ENCODE assay signal across 11 mouse cellular contexts in genomic region chr14:115819021-115819420, GRCm38 (mm10).
DNase-seq lines count a peak whose midpoint lies in the region; ATAC-seq and TF ChIP-seq lines count a peak whose summit lies in the region.
"Had no signal": no experiment of that assay in that cellular context is flagged by ENCODE, and none has a peak within 500 bp of the region (broad histone marks: within the 10 kb centered on the region; RNA-seq: fewer than 3 reads in every experiment).

No protein-coding gene starts in this region.

- H3K4me3 ChIP-seq in heart, adult 2 months, result no peak overlapping the region
- H3K4me3 ChIP-seq in midbrain, embryonic 12.5 days, result no peak overlapping the region
- H3K4me3 ChIP-seq in midbrain, embryonic 16.5 days (ENCODE audit: low read depth, low read length), result no peak overlapping the region
- no peak overlapping the region for H3K4me3 ChIP-seq in embryonic facial prominence, embryonic 10.5 days
- H3K4me3 ChIP-seq: embryonic facial prominence, embryonic 13.5 days; liver, embryonic 13.5 days had no signal

- no peaks in the 10 kb centered on the region for H3K79me2 ChIP-seq in heart, adult 2 months (replicated peaks; ENCODE audit: control insufficient read depth, insufficient read depth, low read length)

- whole genome bisulfite sequencing in heart, adult 2 months, result 0% methylated on average over 1 of the region's 1 CpGs
- WGBS in midbrain, embryonic 12.5 days, result 33% methylated on average over 1 of the region's 1 CpGs
- WGBS in midbrain, embryonic 16.5 days, result 16% methylated on average over 1 of the region's 1 CpGs
- 22% methylated on average over 1 of the region's 1 CpGs for WGBS in embryonic facial prominence, embryonic 10.5 days

- no peak for TF ChIP-seq POLR2A in heart, adult 2 months (IDR thresholded peaks at IDR 0.05; ENCODE audit: insufficient read depth, low read depth, low read length)

- no peaks in the 10 kb centered on the region for H3K36me3 ChIP-seq in heart, adult 2 months (ENCODE audit: control insufficient read depth, insufficient read depth, low read length)
- H3K36me3 ChIP-seq in midbrain, embryonic 12.5 days, result no peaks in the 10 kb centered on the region
- H3K36me3 ChIP-seq in midbrain, embryonic 16.5 days (ENCODE audit: control insufficient read depth, insufficient read depth, low read length), result no peaks in the 10 kb centered on the region
- H3K36me3 ChIP-seq in embryonic facial prominence, embryonic 10.5 days (replicated peaks), result no peaks in the 10 kb centered on the region
- H3K36me3 ChIP-seq: embryonic facial prominence, embryonic 13.5 days; liver, embryonic 13.5 days had no signal

- H3K27me3 ChIP-seq in heart, adult 2 months (ENCODE audit: control insufficient read depth, insufficient read depth, low read length), result no peaks in the 10 kb centered on the region
- no peaks in the 10 kb centered on the region for H3K27me3 ChIP-seq in midbrain, embryonic 12.5 days
- no peaks in the 10 kb centered on the region for H3K27me3 ChIP-seq in midbrain, embryonic 16.5 days (ENCODE audit: control insufficient read depth, insufficient read depth, low read depth, low read length)
- no peaks in the 10 kb centered on the region for H3K27me3 ChIP-seq in embryonic facial prominence, embryonic 10.5 days (replicated peaks; ENCODE audit: low read depth, poor library complexity, severe bottlenecking)
- H3K27me3 ChIP-seq: embryonic facial prominence, embryonic 13.5 days; liver, embryonic 13.5 days had no signal

- no peaks in the 10 kb centered on the region for H3K9me3 ChIP-seq in midbrain, embryonic 12.5 days
- H3K9me3 ChIP-seq in midbrain, embryonic 16.5 days (replicated peaks; ENCODE audit: control insufficient read depth, low read length, poor library complexity, severe bottlenecking), result no peaks in the 10 kb centered on the region
- H3K9me3 ChIP-seq in embryonic facial prominence, embryonic 10.5 days, result no peaks in the 10 kb centered on the region
- H3K9me3 ChIP-seq: embryonic facial prominence, embryonic 13.5 days; liver, embryonic 13.5 days had no signal

- H3K4me1 ChIP-seq in heart, adult 2 months (ENCODE audit: control insufficient read depth, insufficient read depth, low read length), result no peaks in the 10 kb centered on the region
- H3K4me1 ChIP-seq in midbrain, embryonic 12.5 days, result no peaks in the 10 kb centered on the region
- peaks cover 4% of the 10 kb centered on the region for H3K4me1 ChIP-seq in midbrain, embryonic 16.5 days (ENCODE audit: control insufficient read depth, insufficient read depth, low read length)
- no peaks in the 10 kb centered on the region for H3K4me1 ChIP-seq in embryonic facial prominence, embryonic 10.5 days
- H3K4me1 ChIP-seq: liver, embryonic 13.5 days had no signal

- TF ChIP-seq CTCF in heart, adult 2 months (IDR thresholded peaks at IDR 0.05), result peak; percentile 35

- ATAC-seq in midbrain, embryonic 12.5 days (ENCODE audit: low FRiP score, low read depth), result peak; percentile 34; the same call in 1 of the 2 replicates
- ATAC-seq in midbrain, embryonic 16.5 days, result no peak

- H3K9ac ChIP-seq in heart, adult 2 months (ENCODE audit: low read depth, low read length), result no peak overlapping the region
- no peak overlapping the region for H3K9ac ChIP-seq in midbrain, embryonic 12.5 days (replicated peaks)
- no peak overlapping the region for H3K9ac ChIP-seq in midbrain, embryonic 16.5 days (ENCODE audit: low read depth, low read length)
- H3K9ac ChIP-seq: embryonic facial prominence, embryonic 13.5 days; liver, embryonic 13.5 days had no signal

- H3K4me2 ChIP-seq in midbrain, embryonic 12.5 days (replicated peaks), result no peak overlapping the region
- H3K4me2 ChIP-seq in midbrain, embryonic 16.5 days (ENCODE audit: low read length), result no peak overlapping the region
- H3K4me2 ChIP-seq: embryonic facial prominence, embryonic 13.5 days; liver, embryonic 13.5 days had no signal

- no peak for TF ChIP-seq EP300 in heart, adult 2 months (IDR thresholded peaks at IDR 0.05; ENCODE audit: insufficient read depth, low read depth, low read length)

- no peak for DNase-seq in heart, adult 2 months
- no peak for DNase-seq in heart, postnatal 25 days (ENCODE audit: low spot score)
- DNase-seq in embryonic facial prominence, embryonic 10.5 days (ENCODE audit: low spot score), result peak; percentile 37
- DNase-seq in retina, embryonic 14.5 days (ENCODE audit: low spot score), result peak; percentile 57
- no peak for DNase-seq in adrenal gland, adult (ENCODE audit: inconsistent age in 2 of 2, low spot score in 1 of 2)
- no peak for DNase-seq in right cerebral cortex, postnatal 14 days
- DNase-seq: liver, embryonic 13.5 days; thymus, adult 18-20 months had no signal

- no peak overlapping the region for H3K27ac ChIP-seq in heart, adult 2 months
- no peak overlapping the region for H3K27ac ChIP-seq in midbrain, embryonic 12.5 days (replicated peaks)
- no peak overlapping the region for H3K27ac ChIP-seq in midbrain, embryonic 16.5 days (ENCODE audit: low read length)
- H3K27ac ChIP-seq in embryonic facial prominence, embryonic 10.5 days (replicated peaks), result no peak overlapping the region
- H3K27ac ChIP-seq: embryonic facial prominence, embryonic 13.5 days; liver, embryonic 13.5 days had no signal

- intact Hi-C loops in heart, adult 2 months (cut with DNase I), result no loop called here
- intact Hi-C loops in heart, postnatal 25 days (cut with DNase I), result no loop called here

Comparison
In these comparisons a context has a peak if more than half of its experiments do, and no peak if none do; other contexts are left out.
1. DNase-seq: peak in embryonic facial prominence, embryonic 10.5 days (single experiment) and retina, embryonic 14.5 days (single experiment); none in heart, adult 2 months (0 of 2), heart, postnatal 25 days (single experiment), adrenal gland, adult (0 of 2) and right cerebral cortex, postnatal 14 days (single experiment).